Mouse (Mus musculus): ENCODE data around the gene Gm11077.

Gene Gm11077

DNA sequence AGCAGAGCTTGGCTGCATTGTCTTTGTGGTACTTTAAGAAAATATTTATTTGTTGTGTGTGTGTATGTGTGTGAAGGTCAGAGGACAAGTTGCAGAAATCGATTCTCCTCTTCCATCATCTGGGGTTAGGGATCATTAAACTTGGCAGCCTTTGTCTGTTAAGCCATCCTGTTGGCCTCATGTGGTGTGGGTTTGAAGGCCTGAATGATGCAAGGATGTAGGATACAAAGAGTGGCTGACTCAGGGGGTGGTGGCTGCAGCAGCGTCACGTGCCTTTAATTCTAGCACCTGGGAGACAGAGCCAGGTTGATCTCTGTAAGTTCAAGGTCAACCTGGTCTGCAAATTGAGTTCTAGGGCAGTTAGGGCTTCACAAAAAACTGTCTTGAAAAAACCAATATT lies 16.5 kb downstream of the Gm11077 start:
- DNase-seq (ENCODE audit: low read depth, low spot score), result no peak

- no peak for DNase-seq (ENCODE audit: low read depth, low spot score)
Observed at GRCm38 (mm10) chr6:140747591-140747990, 18.5 kb downstream of the Gm11077 start.

DNA sequence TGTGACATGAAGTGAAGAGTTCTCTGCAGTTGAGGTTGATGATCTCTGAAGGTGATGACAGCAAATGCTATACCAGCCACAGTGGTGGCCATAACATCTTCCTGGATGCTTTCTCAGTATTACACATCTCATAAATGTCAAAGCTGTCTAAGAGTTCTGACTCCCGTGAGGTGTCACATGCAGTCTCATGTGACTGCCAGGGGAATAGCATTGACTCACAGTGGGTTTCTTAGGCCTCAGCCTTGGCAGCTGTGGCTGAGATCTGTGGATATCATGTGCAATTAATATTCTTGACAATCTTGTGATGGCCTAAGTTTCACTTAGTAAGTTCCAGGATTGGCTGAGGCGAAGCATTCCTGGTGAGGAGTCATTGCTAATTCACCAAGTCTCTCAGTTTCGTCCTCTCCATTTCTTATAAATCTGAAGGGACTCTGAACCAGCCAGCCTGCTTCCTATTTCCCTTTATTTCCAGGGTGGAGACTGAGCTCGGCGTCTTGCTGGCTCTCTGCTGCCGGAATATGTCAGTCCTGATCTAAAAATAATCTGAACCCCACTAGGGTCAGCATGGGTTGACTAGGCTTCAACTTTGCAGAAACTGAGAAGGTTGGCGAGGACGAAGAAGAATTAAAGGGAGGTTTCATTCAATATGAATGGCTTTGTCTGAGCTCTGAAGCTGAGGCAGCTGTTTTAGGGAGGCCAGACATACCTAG lies 21.4 kb downstream of the Gm11077 start:
- no peak for DNase-seq (ENCODE audit: low read depth, low spot score)

GRCm38 (mm10) chr6:140766365-140766764 lies 37.3 kb downstream of the Gm11077 start:
- no peak for DNase-seq (ENCODE audit: low read depth, low spot score)

DNA sequence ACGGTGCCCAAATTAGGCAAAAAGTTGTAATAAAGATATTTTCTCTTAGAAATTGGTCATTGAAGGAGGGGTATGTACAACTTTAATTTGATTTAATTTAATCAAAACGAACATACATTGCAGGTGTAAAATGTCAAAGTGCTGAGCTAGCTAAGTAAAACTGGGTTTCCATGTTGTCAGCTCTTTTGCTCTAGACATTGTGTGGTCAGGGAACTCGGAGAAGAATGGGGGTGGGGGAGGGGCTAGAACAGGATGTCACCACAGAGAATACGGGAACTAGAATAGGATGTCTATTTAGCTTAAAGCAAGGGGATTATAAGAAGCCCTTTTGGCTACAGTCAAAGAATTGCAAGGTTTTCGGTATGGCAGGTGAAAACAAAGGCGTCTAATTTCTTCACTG lies 38.2 kb downstream of the Gm11077 start:
- no peak for DNase-seq (ENCODE audit: low read depth, low spot score)

- DNase-seq (ENCODE audit: low read depth, low spot score), result no peak
Observed at GRCm38 (mm10) chr6:140768180-140768579, 39.1 kb downstream of the Gm11077 start.

GRCm38 (mm10) chr6:140768859-140769640 lies 40.0 kb downstream of the Gm11077 start:
- no peak for DNase-seq (ENCODE audit: low read depth, low spot score)

- peak; percentile 64 for DNase-seq (ENCODE audit: low read depth, low spot score)
Observed at GRCm38 (mm10) chr6:140776274-140776673, 47.2 kb downstream of the Gm11077 start.

- DNase-seq (ENCODE audit: low read depth, low spot score), result no peak
Observed at GRCm38 (mm10) chr6:140782524-140782923, 53.4 kb downstream of the Gm11077 start.

DNA sequence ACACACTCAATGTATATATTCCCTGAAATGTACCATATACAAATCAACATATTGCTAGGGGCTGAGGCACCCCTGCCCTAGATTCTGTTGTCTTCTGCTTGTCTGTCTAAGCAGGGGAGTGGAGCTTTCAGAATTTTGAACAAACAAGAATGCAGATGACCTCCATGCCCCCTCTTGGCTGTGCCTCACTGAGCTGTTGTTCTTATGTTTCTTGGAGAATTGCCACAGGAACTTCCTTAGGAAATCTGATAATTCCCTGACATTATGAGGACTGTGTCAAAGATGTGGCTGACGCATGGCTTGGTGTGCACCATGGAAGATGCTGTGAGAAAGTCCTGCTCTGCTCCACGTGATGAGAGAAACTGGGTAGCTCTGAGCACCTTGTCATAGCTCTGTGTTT lies 57.0 kb downstream of the Gm11077 start:
- DNase-seq (ENCODE audit: low read depth, low spot score), result no peak

- no peak for DNase-seq (ENCODE audit: low read depth, low spot score)
Observed at GRCm38 (mm10) chr6:140789850-140790249, 60.8 kb downstream of the Gm11077 start.

- no peak for DNase-seq (ENCODE audit: low read depth, low spot score)
Observed at GRCm38 (mm10) chr6:140793676-140794262, 64.7 kb downstream of the Gm11077 start.

DNA sequence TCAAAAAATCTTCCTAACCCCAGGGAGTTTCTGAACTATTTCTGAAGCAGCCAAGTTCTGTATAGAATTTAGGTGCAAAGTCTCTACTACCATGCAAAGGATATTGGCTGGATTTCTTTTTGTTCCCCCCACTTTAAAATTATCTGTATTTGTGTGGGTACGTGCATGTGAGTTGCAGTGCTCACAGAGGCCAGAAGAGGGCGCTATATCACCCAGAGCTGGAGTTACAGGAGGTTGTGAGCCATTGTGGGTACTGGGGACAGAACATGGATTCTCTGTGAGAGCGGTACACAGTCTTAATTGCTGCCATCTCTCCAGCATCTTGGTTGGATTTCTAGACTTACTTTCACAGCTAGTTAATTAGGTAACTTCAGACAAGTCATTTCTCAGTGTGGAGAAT lies 69.8 kb downstream of the Gm11077 start:
- DNase-seq (ENCODE audit: low read depth, low spot score), result no peak

GRCm38 (mm10) chr6:140799435-140800040 lies 70.5 kb downstream of the Gm11077 start:
- no peak for DNase-seq (ENCODE audit: low read depth, low spot score)

DNA sequence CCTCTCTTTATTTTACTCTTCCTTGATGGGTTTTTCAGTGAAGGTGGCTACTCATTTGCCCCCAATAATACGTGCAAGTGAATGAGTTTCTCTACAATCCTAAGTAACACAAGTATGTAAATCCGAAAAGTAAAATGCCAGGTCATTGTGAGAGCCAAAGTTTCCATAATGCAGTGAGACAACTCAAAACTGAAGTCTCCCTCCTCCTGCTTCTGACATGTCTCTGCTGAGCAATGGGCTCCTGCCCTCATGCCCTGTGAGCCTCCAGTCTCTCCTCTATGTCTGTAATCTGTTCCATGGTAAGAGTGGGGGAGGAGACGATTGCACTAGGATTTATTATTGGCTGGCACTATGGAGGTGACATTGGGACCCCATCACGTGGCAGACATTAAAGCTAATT lies 71.5 kb downstream of the Gm11077 start:
- DNase-seq (ENCODE audit: low read depth, low spot score), result no peak
